Mouse (Mus musculus) retina, postnatal 1 day (tissue): Measurements from ENCODE around the gene Elavl2.
A peak's percentile ranks its signal among the peaks of the same experiment; 100 is the strongest.
"Not testable (repeated sequence)": the region's sequence is repeated elsewhere in the genome, so short reads cannot be mapped to it uniquely, and the experiment has no call there.

ENCODE experiments used
- DNase-seq: peaks from one replicate; pipeline ENCODE4 v3.0.0-alpha.2; 2012

Elavl2 gene

DNA sequence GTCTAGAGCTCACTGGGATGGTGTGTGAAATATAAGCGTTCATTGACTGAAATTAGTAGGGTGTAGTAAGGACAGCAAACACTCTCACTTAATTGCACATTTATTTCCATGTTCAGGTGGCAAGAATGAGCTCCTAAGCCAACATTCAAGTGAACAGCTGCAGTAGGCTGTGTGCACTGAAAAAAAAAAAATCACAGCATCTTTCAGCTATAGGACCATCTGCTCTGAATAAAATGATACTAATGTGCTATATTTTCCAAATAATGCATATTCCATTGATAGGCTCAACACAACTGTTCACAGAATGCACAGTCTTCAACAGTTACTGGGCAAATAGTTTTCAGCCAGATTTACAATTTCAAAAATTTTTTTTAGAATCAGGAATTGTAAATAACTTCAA is 89.8 kb downstream of the Elavl2 start:
- no peak for DNase-seq

DNA sequence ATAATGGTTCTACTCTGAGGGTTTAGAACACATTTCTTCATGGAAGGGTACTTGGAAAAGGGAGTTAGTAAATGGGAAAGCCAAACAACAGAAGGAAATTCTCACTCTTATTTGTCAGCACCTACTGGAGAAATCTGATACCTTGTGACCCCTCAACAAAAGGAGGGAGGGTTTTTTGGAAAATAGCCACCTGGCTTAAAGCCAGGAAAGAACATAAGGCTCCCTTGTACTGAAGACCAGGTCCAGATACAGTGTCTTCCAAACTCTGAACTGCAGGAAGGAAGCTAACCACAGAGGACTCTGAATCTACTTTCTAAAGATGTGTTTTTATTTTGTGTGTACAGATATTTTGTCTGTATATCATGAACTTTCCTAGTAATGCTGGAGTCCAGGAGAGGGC is 102.9 kb downstream of the Elavl2 start:
- peak; percentile 56 for DNase-seq

DNA sequence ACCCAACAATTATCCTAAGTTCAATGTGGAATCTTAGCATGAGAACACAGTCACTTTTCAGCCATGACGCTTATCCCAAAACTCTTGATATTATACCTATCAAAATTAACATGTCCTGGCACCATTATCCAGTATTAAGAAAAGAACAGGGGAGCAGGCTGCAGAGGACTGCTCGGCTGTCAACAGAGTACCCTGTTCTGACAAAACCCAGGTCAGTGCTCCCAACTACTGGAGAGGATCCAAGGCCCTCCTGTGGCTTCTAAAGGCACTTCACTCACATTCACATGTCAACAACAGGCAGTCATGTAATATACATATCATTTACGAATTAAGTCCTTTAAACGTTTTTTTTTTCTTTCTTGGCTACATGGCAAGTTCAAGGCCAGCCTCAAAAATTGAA is 105.3 kb downstream of the Elavl2 start:
- no peak for DNase-seq

DNA sequence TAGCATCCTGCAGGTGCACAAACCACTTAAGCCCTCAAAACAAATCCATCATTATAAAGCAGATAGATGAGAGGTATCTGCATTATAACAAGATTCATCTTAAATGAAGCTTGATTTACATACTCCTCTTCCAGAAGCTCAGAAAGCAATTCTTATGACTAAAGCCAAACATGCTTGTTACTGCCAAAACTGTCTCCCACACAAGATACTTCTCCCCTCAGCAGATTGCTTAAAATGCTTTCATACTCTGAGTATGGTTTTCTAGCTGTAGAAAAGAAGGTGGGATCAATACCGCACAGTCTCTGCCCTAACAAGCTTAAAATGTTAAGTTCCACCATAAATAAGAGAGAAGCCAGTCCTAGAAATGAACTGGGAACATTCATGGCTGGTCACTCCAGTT is 109.1 kb downstream of the Elavl2 start:
- DNase-seq: no peak

DNA sequence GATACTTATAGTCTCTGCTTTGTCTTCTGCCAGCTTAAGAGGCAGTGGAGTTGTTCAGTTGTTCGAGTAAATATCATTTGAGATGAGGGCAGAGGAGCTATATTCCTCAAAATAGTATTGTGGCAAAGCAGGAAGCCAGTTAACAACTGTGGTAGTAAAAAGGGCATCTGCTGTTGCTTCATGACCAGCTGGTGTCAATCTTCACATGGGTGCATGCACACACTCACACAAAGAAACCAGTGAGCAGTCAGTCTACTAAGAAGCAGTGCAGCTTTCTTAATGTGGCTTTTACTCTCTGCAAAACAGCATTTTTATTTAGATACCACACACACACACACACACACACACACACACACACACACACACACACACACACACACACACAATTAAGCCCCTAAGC is 110.2 kb downstream of the Elavl2 start:
- DNase-seq: peak; percentile 16

DNA sequence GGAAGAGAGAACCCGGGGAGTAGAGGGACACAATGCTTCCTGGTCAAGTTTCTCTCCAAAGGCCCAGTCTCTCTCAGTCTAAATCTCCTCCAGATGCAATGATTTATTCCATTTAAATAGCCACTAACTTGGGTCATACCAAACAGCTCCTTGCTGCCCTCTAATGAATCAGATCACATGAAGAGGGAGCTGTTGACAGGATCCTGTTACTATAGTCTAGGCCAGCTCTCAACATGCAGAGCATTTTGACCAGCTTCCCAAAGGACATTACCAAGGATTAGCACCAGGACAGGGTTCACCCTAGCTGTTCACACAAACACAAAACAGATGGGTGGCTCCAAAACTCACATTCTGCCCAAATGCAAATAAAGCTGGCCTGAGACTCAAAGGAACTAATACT is 111.4 kb downstream of the Elavl2 start:
- DNase-seq: no peak

DNA sequence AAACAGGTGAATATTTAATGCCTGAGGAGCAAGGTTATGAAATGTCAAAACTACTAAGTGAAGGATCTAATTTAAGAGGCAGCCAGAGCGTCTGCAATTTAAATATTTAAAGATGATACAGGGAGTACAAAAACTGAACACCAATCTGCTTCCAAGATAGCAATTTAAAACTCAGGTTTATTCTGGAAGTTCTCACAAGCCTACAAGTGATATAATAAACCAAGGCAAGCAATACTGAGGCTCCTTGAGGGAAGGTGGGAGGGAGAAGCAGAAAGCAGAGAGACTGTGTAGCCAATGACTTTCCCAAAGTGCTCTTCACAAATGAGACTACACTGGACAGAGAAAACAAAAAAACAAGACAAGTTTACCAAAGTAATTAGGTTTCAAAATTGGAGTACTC is 132.2 kb downstream of the Elavl2 start:
- no peak for DNase-seq

DNA sequence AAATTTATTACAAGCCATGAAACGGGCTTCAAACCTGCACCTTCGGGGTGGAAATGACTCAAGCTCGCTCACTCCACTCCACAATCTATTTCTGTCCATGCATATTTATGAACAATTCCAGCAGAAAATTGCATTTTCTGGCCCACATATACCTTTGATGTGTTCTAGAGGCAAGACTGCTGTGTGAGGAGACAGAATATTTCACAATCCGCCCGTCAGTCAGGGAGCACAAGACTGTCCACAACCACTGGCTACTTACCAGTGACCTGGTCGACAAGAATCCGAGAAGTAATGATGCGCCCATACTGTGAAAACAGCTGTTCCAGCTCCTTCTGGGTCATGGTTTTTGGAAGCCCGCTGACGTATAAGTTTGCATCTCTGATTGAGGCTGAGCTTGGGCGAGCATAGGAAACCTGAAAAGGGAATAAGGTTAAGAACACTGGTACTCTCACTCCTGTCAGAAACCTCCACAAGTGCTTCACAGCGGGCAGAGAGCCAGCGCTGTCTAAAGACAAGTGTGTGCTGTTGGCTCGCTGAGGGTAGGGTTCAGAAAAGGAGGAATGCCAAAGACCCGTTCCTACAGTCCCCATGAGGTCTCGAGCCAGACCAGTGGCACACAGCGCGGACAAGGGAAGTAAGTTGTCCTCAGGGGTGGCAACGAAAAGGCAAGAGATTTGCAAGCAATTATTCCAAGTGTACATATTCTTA is 136.7 kb downstream of the Elavl2 start:
- DNase-seq: no peak

DNA sequence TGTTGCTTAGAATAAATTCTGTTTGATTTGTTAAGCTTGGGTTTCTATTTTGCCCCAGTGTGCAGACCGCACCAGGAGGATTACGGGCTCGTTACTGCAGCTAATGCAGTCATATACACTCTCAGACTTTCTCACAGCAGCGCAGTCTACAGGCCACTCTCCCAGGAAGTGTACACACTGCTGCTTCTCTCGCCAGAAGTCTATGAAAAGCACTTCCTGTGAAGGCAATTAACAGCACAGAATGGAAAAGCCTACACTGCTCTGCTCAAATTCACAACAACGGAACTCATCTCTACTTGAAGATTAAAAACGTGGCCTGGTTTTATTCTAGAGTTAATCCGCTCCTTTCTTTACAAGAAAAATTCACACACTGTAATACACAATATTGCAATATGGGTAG is 137.7 kb downstream of the Elavl2 start:
- no peak for DNase-seq

DNA sequence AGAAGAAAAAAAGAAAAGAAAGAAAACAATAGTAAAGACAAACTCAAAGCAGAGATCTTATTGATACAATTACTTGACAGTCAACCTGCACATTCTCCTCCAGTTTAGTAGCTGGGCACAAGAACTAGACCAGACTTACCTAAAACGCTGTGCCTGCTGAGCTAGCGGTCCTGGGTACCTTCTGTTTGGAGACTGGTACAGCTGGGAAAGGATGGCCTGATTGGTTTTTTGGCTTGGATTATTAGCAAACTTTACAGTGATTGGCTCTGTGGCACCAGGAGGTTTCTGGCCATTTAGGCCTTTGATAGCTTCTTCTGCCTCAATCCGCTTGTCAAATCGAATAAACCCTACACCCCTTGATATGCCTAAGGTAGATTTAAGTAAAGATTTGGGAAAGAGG is 140.0 kb downstream of the Elavl2 start:
- DNase-seq: no peak

DNA sequence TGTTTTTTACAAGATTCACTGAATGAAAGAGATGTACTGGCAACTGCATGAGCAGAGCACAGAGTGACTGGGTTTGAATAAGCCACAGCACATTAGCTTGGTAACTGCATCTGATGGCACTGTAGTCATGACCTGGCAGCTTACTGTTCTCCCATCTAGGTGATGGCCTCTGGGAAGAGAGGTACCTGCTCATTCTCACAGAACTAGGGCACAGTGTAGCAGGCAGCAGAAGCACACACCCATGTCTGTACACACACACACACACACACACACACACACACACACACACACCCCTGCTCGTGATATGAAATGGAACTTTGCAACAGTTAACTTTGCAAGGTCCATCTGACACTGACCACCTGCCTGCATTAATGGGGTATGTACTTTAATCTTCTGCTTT is 151.9 kb downstream of the Elavl2 start:
- DNase-seq: no peak

DNA sequence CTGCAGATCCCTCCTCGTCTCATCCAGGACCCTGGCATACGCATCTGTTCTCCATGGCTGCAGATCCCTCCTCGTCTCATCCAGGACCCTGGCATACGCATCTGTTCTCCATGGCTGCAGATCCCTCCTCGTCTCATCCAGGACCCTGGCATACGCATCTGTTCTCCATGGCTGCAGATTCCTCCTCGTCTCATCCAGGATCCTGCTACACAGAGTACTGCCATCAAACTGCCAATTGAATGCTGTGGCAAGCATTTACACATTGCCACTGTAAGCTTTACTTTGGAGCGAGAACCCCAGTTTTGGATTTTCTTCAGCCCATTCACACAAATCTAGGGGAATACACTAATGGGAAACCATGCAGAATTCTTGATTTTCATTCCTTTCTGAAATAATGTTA is 155.4 kb downstream of the Elavl2 start:
- DNase-seq: not testable (repeated sequence)

DNA sequence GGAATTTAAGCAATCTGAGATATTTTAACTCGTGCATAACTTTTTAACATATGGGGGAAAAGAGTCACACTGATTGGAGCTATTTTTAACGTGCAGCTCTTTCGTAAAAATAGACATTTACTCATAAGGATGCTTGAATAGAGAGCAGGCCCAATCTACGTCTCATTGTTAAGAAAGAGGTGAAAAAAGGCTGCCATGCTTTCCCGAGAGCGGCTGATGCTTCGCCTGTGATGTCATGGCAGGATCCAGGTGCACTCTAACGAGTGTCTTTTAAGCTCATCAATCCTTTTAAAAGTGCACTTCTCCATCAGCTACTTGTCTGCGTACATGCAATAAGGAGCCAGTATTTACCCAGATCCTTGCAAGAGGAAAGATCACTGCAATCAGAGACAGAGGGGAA is 156.0 kb downstream of the Elavl2 start:
- no peak for DNase-seq

DNA sequence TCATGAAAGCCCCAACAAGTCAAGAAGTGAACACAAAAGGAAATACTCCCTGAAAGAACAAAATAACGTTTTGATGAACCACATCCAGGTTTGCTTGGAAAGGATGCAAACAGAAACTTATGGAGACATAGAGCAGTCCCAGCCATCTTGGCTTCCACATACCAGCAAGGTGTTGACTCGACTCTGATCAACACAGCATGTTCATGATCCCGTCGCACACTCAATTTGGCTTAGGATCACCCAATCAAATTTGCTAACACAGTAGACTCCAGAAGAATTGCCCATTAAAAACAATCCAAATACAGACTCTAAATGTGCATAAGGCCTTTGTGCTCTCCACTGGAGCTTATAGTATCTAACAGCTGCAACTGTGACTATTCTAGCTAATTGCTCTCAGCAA is 156.7 kb downstream of the Elavl2 start:
- DNase-seq: no peak

DNA sequence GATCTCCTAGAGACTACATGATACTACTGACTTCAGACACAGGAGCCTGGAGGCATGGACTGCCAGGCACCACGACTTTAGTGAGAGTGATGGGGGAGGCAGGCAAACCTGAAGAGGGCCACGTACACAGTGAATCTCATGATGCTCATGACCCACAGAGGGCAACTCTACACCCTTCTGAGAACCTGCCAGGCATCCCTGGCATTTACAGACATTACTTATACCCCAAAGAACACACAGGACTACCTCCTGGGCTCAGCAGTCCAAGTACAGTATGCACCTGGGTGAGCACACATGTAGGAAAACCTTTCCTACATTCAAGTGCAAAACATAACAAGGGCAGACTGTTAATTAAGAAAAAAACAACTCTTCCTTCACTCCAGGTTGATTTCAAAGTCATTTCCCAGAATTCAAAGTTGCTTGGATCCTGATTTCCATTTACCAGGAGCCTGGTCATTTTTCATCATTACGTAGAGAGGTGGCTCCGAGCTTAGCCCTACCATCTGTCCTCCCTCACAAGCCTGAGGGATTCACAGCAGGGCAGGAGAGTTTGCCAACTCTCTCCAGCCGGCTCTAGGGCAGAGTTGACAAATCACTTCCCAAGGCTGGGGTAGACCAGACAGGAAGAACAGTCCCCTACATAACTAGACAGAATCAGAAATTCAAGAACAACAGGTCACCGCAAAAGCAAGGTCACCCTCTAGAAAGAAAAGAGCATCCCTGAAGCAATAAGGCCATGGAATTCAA is 161.7 kb downstream of the Elavl2 start:
- no peak for DNase-seq

DNA sequence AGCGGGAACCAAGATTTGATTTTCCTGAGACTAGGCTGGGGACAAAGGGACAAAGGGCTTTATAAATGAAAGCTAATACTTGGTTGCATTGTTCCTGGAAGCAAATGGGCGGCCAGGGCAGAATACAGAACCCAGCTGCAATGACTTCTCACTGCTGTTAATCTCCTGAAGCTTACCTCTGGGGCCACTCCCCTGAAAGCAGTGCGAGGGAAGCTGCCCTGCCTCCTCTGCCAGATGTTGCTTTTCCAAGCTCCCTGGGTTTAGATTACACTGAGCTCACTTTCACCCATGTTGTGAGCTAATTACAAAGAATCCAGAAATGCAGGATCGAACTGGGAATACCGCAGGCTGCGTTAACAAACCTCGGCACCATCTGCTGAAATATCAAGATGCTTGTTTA is 163.6 kb downstream of the Elavl2 start:
- peak; percentile 33 for DNase-seq

DNA sequence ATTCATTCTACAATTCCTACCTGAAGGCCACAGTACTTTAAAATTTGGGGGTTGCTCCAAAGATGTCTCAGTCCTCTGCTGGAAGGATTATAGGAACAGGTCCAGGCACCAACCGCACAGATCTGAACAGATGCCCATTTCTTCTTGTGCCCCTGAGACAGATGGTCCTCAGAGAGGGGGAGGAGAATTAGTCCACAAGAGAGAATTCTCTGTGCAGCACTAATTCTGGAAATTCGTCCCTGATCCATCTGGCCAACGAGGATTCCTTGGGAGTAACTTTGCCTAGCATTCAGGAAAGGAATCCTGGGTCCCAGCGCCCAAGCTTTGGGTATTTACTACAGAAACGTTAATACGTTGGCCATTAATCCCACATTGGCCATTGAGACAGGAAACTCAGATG is 165.6 kb downstream of the Elavl2 start:
- DNase-seq: no peak

DNA sequence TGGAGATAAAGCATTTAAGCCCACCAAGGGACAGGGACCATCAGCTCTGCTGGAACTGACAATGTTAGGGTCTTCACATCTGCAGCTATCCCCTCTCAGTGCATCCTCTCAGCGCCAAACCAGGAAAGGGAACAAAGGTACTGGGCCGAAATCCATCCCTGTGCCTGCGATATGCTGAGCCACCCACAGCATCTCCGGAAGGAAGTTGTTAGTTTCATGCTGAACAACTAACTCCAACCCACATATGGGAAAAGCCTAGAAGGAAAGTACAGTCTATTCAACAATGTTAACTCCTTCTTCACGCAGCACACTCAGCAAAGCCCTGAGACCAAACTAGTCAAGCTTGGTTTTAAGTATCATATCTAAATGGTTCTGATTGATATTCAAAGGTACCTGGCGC is 167.0 kb downstream of the Elavl2 start:
- DNase-seq: no peak

DNA sequence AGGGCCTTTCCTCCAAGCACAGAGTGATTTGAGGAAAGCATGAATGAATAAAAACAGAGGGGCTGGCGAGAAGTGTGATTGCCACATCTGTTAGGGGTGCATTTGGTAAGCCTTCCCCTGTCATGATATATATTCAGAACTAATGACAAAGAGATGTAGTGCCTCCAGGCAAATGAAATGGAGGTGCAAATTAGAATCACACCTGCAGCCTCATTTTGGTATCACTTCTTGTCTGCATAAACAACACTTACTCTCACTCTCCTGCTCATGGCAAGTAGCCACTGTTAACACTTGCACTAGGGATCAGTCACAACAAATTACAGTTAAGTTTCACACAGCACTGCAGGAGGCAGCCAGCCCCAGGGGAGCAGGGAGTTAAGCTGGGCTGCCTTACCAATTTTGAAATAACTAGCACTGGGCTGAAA is 170.1 kb downstream of the Elavl2 start:
- DNase-seq: peak; percentile 30

DNA sequence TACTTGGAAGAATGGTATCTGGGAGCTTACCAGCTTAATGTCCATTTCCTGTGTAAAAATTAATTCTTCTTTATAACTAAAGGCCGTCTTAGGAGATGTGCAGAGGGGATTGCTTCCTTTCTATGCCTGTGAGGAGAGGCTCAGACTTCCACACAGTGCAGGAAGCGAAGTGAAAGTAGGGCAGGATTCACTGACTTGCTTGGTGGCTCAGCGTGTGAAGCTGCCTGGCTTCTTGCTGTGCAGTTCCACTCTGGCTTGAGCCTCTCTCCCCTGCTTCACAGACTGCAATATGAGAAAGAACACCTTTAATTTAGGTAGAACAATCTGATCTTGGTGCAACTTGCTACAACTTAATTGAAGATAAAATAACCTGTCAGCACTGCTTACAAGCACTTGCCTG is 172.2 kb downstream of the Elavl2 start:
- no peak for DNase-seq

DNA sequence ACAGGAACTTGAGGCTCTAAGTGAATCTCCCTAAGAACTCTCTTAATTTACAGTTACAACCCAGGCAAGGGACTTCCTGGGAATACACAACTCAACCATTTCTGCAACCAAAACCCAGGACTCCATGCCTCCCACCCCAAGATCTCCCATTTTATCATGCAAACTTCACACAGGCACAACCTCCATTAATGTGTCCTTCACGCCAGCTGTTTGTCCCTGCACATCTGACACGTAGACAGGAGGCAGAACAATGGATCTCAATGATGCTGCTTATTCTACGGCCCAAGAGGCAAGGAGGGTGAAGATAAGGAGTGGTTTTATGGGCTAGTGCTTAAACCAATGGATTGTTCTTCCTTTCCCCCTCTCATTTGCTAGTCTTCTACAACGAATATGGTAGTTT is 176.8 kb downstream of the Elavl2 start:
- DNase-seq: no peak

DNA sequence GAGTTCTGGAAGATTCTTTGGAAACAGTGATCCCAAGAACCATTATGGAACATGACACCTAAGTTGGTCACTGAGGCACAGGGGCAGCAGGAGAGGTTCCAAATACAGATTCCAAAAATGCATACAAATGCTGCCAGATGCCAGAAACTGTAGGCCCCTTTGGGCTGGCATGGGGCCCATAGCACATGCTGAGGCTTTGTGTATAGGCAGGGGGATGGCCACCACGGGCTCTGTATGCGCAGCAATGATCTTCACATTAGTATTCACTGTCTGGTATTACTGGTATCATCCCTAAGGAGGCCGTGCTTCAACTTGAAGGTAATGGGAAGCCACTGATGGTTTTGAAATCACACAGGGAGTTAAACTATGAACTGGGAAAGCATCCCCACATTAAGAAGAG is 181.3 kb downstream of the Elavl2 start:
- DNase-seq: no peak

DNA sequence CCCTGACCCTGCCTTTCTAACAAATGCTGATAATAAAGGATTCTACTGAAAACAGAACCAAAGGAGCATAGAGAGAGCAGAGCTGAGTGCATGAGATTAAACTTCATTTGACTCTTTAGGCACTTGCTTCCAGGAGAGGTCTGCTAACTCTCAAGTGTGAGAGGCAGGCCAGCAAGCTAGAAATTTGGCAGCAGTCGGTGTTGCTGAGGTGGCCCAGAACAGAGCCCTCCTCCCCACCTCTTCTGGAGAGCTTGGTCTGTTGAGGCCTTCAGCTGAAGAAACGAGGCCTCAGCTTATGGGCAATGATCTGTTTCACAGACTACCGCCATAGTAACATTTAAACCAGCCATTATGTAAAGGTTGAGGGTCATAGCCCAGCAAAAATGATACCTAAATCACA is 186.7 kb downstream of the Elavl2 start:
- DNase-seq: no peak

DNA sequence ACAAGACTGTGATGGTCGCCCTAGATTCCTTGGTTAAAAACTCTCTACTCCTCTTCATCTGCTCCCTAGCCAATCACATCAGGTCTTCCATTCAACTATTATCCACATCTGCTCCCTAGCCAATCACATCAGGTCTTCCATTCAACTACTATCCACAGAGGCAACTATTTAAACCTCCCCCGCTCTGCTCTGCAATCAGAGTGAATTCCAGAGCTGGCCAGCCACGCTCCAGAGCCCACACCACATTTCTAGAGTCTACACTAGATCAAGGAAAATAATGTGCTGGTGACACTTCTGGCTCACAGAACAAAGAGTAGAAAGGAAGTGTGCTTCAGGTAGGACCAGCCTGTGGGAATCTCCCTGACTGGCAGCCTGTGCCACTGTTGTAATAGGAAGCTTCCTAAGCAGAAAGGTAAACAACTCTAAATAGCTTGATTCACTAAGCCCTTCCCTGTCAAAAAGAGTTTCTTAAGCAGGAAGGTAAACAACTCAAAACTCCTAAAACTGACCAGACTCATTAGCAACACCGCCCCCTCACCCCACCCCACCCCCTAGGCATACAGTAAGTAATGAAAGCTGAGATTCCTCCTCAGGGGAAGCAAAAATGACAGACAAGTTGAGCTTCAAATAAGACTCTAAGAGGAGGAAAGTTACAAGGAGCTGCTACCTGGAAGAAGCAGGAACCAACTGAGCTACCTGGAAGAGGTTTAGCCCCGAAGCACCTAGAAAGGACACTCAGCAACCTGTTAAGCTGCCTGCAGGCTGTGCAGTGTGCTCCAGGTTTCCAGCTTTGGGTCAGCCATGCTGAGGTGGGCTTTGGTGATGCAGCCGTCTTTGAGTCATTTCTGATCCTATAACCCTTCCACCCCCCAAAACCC is 191.9 kb downstream of the Elavl2 start:
- DNase-seq: no peak
